Mouse (Mus musculus): ENCODE data around the gene Gng7. TPM values are rescaled to one million over a fixed set of nuclear protein-coding genes. Genes with fewer than 3 reads are reported as not detected.

Gene Gng7
- 6.4 and 7.3 TPM in 2 replicates for polyA plus RNA-seq (2012; rRNA removed; ENCODE audit: low replicate concordance)

GRCm38 (mm10) chr10:81014393-81015384 lies at the start of gene Gng7:
TSS of gene Gng7 (minus strand) at chr10:81014945.

GRCm38 (mm10) chr10:81059603-81060543 lies 45.1 kb upstream of the Gng7 start, which contains the start of gene Sgta:
TSS of gene Sgta (minus strand) at chr10:81060181.

GRCm38 (mm10) chr10:81036988-81037580 lies 22.3 kb upstream of the Gng7 start, which contains the start of gene Slc39a3:
TSS of gene Slc39a3 (minus strand) at chr10:81037426.

GRCm38 (mm10) chr10:81025639-81026275 lies 11.0 kb upstream of the Gng7 start, which contains the start of gene Diras1:
TSS of gene Diras1 (minus strand) at chr10:81025662.

GRCm38 (mm10) chr10:80929299-80930226 lies 85.2 kb downstream of the Gng7 start, which contains the start of gene Gadd45b:
TSS of gene Gadd45b (plus strand) at chr10:80930073.

GRCm38 (mm10) chr10:80917779-80918434 lies 96.8 kb downstream of the Gng7 start, which contains the start of gene Lmnb2:
TSS of gene Lmnb2 (minus strand) at chr10:80918245.

GRCm38 (mm10) chr10:80900318-80901247 lies 114.2 kb downstream of the Gng7 start, which contains the start of gene Timm13:
TSS of gene Timm13 (minus strand) at chr10:80900969.

Other genes with a start within 250 kb of the Gng7 start
- gene Sf3a2, start 216.7 kb downstream of the Gng7 start, polyA plus RNA-seq (2012; rRNA removed; ENCODE audit: low replicate concordance), result 28.5 and 70.7 TPM in 2 replicates
- gene Plekhj1, start 216.3 kb downstream of the Gng7 start, polyA plus RNA-seq (2012; rRNA removed; ENCODE audit: low replicate concordance), result 48.7 and 79.2 TPM in 2 replicates
- 0.47 and 3.1 TPM in 2 replicates for gene Amh, start 209.7 kb downstream of the Gng7 start, polyA plus RNA-seq (2012; rRNA removed; ENCODE audit: low replicate concordance)
- gene Jsrp1, start 201.4 kb downstream of the Gng7 start, polyA plus RNA-seq (2012; rRNA removed; ENCODE audit: low replicate concordance), result 0.38 and 44.2 TPM in 2 replicates
- 1,126 and 1,128 TPM in 2 replicates for gene Oaz1, start 188.3 kb downstream of the Gng7 start, polyA plus RNA-seq (2012; rRNA removed; ENCODE audit: low replicate concordance)
- gene Lingo3, start 170.9 kb downstream of the Gng7 start, polyA plus RNA-seq (2012; rRNA removed; ENCODE audit: low replicate concordance), result 3.3 TPM in 1 of 2 replicates, not detected in the other
- gene Lsm7, start 159.7 kb downstream of the Gng7 start, polyA plus RNA-seq (2012; rRNA removed; ENCODE audit: low replicate concordance), result 89.6 and 111 TPM in 2 replicates
- 96.5 and 123 TPM in 2 replicates for gene Sppl2b, start 159.7 kb downstream of the Gng7 start, polyA plus RNA-seq (2012; rRNA removed; ENCODE audit: low replicate concordance)
- 0.13 and 0.14 TPM in 2 replicates for gene Tmprss9, start 143.1 kb downstream of the Gng7 start, polyA plus RNA-seq (2012; rRNA removed; ENCODE audit: low replicate concordance)
- gene Timm13, start 114.0 kb downstream of the Gng7 start, polyA plus RNA-seq (2012; rRNA removed; ENCODE audit: low replicate concordance), result 202 and 257 TPM in 2 replicates
- 11.2 and 14.6 TPM in 2 replicates for gene Lmnb2, start 96.7 kb downstream of the Gng7 start, polyA plus RNA-seq (2012; rRNA removed; ENCODE audit: low replicate concordance)
- gene Gadd45b, start 84.9 kb downstream of the Gng7 start, polyA plus RNA-seq (2012; rRNA removed; ENCODE audit: low replicate concordance), result 31.8 and 52.6 TPM in 2 replicates
- gene Diras1, start 10.7 kb upstream of the Gng7 start, polyA plus RNA-seq (2012; rRNA removed; ENCODE audit: low replicate concordance), result 0.09 and 0.27 TPM in 2 replicates
- gene Slc39a3, start 22.5 kb upstream of the Gng7 start, polyA plus RNA-seq (2012; rRNA removed; ENCODE audit: low replicate concordance), result 36.6 and 42.0 TPM in 2 replicates
- gene Sgta, start 45.2 kb upstream of the Gng7 start, polyA plus RNA-seq (2012; rRNA removed; ENCODE audit: low replicate concordance), result 313 and 371 TPM in 2 replicates
- 30.9 and 38.7 TPM in 2 replicates for gene Thop1, start 55.1 kb upstream of the Gng7 start, polyA plus RNA-seq (2012; rRNA removed; ENCODE audit: low replicate concordance)
- 2.5 TPM in 2 replicates for gene Creb3l3, start 83.9 kb upstream of the Gng7 start, polyA plus RNA-seq (2012; rRNA removed; ENCODE audit: low replicate concordance)
- gene Map2k2, start 91.0 kb upstream of the Gng7 start, polyA plus RNA-seq (2012; rRNA removed; ENCODE audit: low replicate concordance), result 152 and 291 TPM in 2 replicates
- gene Zbtb7a, start 120.3 kb upstream of the Gng7 start, polyA plus RNA-seq (2012; rRNA removed; ENCODE audit: low replicate concordance), result 45.5 and 121 TPM in 2 replicates
- gene Pias4, start 153.0 kb upstream of the Gng7 start, polyA plus RNA-seq (2012; rRNA removed; ENCODE audit: low replicate concordance), result 36.6 and 47.6 TPM in 2 replicates
- gene Eef2, start 161.7 kb upstream of the Gng7 start, polyA plus RNA-seq (2012; rRNA removed; ENCODE audit: low replicate concordance), result 1,357 and 1,920 TPM in 2 replicates
- 41.3 and 86.2 TPM in 2 replicates for gene Dapk3, start 168.1 kb upstream of the Gng7 start, polyA plus RNA-seq (2012; rRNA removed; ENCODE audit: low replicate concordance)
- gene 4930442H23Rik, start 168.9 kb upstream of the Gng7 start, polyA plus RNA-seq (2012; rRNA removed; ENCODE audit: low replicate concordance), result not detected in 2 replicates
- 3.4 TPM in 1 of 2 replicates, not detected in the other for gene Nmrk2, start 187.1 kb upstream of the Gng7 start, polyA plus RNA-seq (2012; rRNA removed; ENCODE audit: low replicate concordance)
- 0.98 and 1.3 TPM in 2 replicates for gene Atcay, start 215.9 kb upstream of the Gng7 start, polyA plus RNA-seq (2012; rRNA removed; ENCODE audit: low replicate concordance)
- 12.8 and 21.1 TPM in 2 replicates for gene Zfr2, start 218.2 kb upstream of the Gng7 start, polyA plus RNA-seq (2012; rRNA removed; ENCODE audit: low replicate concordance)
- 6.9 and 12.2 TPM in 2 replicates for gene Matk, start 238.0 kb upstream of the Gng7 start, polyA plus RNA-seq (2012; rRNA removed; ENCODE audit: low replicate concordance)